Mouse (Mus musculus) CH12.LX (cell line): ENCODE results near the gene Gimap5. TPM values are rescaled to one million over a fixed set of nuclear protein-coding genes. Genes with fewer than 3 reads are reported as not detected.
A peak's percentile ranks its signal among the peaks of the same experiment; 100 is the strongest.

ENCODE experiments used
- DNase-seq: peaks from one replicate; pipeline ENCODE4 v3.0.0-alpha.2; 2013; ENCODE audit errors: extremely low read depth
- H3K27ac ChIP-seq: 2 replicates; pipeline ENCODE4 v1.5.1; 2012; ENCODE audit warnings: low read depth, mild to moderate bottlenecking, control low read depth, moderate library complexity; ENCODE audit not compliant: insufficient read depth
- H3K27me3 ChIP-seq: replicated peaks from 2 replicates; pipeline ENCODE3; 2012; ENCODE audit warnings: inconsistent platforms
- H3K36me3 ChIP-seq, 2 experiments: replicated peaks in 1 of 2; 2 replicates each; pipeline versions ENCODE3 to v1.6.1; 2012; ENCODE audit warnings: inconsistent platforms in 1 of 2, low read length in 1 of 2, mild to moderate bottlenecking in 1 of 2, mixed read lengths in 1 of 2, moderate library complexity in 1 of 2; ENCODE audit not compliant: control insufficient read depth in 1 of 2, insufficient read depth in 1 of 2
- H3K4me1 ChIP-seq, 2 experiments: 2 replicates each; pipeline ENCODE4 v1.6.1; 2012; ENCODE audit warnings: inconsistent platforms in 1 of 2, moderate library complexity in 1 of 2; ENCODE audit not compliant: insufficient read depth in 2 of 2, control insufficient read depth in 1 of 2
- H3K4me2 ChIP-seq: 2 replicates; pipeline ENCODE4 v1.6.1; 2012; ENCODE audit warnings: low read depth, mild to moderate bottlenecking, control low read depth; ENCODE audit not compliant: poor library complexity, insufficient read depth, severe bottlenecking
- H3K4me3 ChIP-seq, 3 experiments: fragments of 150-350 bp in 1 of 3; sonication (generic) in 1 of 3; replicated peaks in 1 of 3; 2 replicates each; pipeline versions ENCODE3 to v1.5.1; 2011 to 2012; ENCODE audit warnings: low read depth in 2 of 3, low read length in 2 of 3, mild to moderate bottlenecking in 2 of 3, moderate library complexity in 2 of 3, control low read depth in 1 of 3, improper control_type of control experiment in 1 of 3, inconsistent platforms in 1 of 3, mixed read lengths in 1 of 3; ENCODE audit not compliant: poor library complexity in 1 of 3
- H3K79me2 ChIP-seq: replicated peaks from 2 replicates; pipeline ENCODE4 v1.6.1; 2012; ENCODE audit warnings: mild to moderate bottlenecking, moderate library complexity; ENCODE audit not compliant: control insufficient read depth, poor library complexity, insufficient read depth, severe bottlenecking; ENCODE audit errors: extremely low read depth
- H3K9ac ChIP-seq: 2 replicates; pipeline ENCODE4 v1.6.1; 2012; ENCODE audit warnings: low read depth, mild to moderate bottlenecking, control low read depth, moderate library complexity; ENCODE audit not compliant: insufficient read depth
- H3K9me3 ChIP-seq: replicated peaks from 2 replicates; pipeline ENCODE3; 2012; ENCODE audit warnings: low read length, inconsistent platforms, mixed read lengths
- BHLHE40 ChIP-seq: IDR thresholded peaks from 2 replicates; pipeline ENCODE4 v1.6.1; 2011; ENCODE audit warnings: mild to moderate bottlenecking, low read depth, low read length, improper control_type of control experiment
- CHD1 ChIP-seq: IDR thresholded peaks from 2 replicates; pipeline ENCODE4 v1.6.1; 2012; ENCODE audit warnings: low read depth, low read length, improper control_type of control experiment, inconsistent platforms
- ELF1 ChIP-seq: IDR thresholded peaks from 2 replicates; pipeline ENCODE4 v1.6.1; 2014; ENCODE audit warnings: low read depth, mild to moderate bottlenecking, inconsistent platforms, low read length, improper control_type of control experiment
- EP300 ChIP-seq: IDR thresholded peaks from 2 replicates; pipeline ENCODE4 v1.6.1; 2011; ENCODE audit warnings: low read length, improper control_type of control experiment
- GABPA ChIP-seq: IDR thresholded peaks from 2 replicates; pipeline ENCODE4 v1.6.1; 2012; ENCODE audit warnings: low read depth, low read length, improper control_type of control experiment, inconsistent platforms; ENCODE audit not compliant: insufficient replicate concordance
- IRF4 ChIP-seq: IDR thresholded peaks from 2 replicates; pipeline ENCODE4 v1.6.1; 2014; ENCODE audit warnings: low read depth, mild to moderate bottlenecking, inconsistent platforms, low read length, improper control_type of control experiment
- JUND ChIP-seq: conservative IDR thresholded peaks from 2 replicates; pipeline ENCODE4 v1.6.1; 2011; ENCODE audit warnings: low read depth, low read length, improper control_type of control experiment
- MAX ChIP-seq: IDR thresholded peaks from 2 replicates; pipeline ENCODE4 v1.6.1; 2011; ENCODE audit warnings: low read length, improper control_type of control experiment
- MAZ ChIP-seq: IDR thresholded peaks from 2 replicates; pipeline ENCODE4 v1.6.1; 2012; ENCODE audit warnings: low read depth, mild to moderate bottlenecking, inconsistent platforms, low read length, improper control_type of control experiment, moderate library complexity
- MYC ChIP-seq: IDR thresholded peaks from 2 replicates; pipeline ENCODE4 v1.6.1; 2011; ENCODE audit warnings: low read depth, mild to moderate bottlenecking, improper control_type of control experiment, low read length
- NRF1 ChIP-seq: IDR thresholded peaks from 2 replicates; pipeline ENCODE4 v1.6.1; 2014; ENCODE audit warnings: low read depth, mild to moderate bottlenecking, inconsistent platforms, low read length, improper control_type of control experiment, moderate library complexity
- PAX5 ChIP-seq: IDR thresholded peaks from 2 replicates; pipeline ENCODE4 v1.6.1; 2012; ENCODE audit warnings: low read length, inconsistent platforms, mixed read lengths
- POLR2A ChIP-seq: IDR thresholded peaks from 2 replicates; pipeline ENCODE4 v1.6.1; 2011; ENCODE audit warnings: low read depth, mild to moderate bottlenecking, improper control_type of control experiment, low read length
- SIN3A ChIP-seq: IDR thresholded peaks from 2 replicates; pipeline ENCODE4 v1.6.1; 2012; ENCODE audit warnings: low read length, improper control_type of control experiment, inconsistent platforms
- TBP ChIP-seq: conservative IDR thresholded peaks from 2 replicates; pipeline ENCODE4 v1.6.1; 2011; ENCODE audit warnings: low read depth, low read length, improper control_type of control experiment
- TCF12 ChIP-seq: IDR thresholded peaks from 2 replicates; pipeline ENCODE4 v1.6.1; 2014; ENCODE audit warnings: low read depth, mild to moderate bottlenecking, inconsistent platforms, low read length, improper control_type of control experiment
- UBTF ChIP-seq: IDR thresholded peaks from 2 replicates; pipeline ENCODE4 v1.6.1; 2012; ENCODE audit warnings: low read depth, mild to moderate bottlenecking, inconsistent platforms, low read length, improper control_type of control experiment, moderate library complexity
- USF1 ChIP-seq: IDR thresholded peaks from 2 replicates; pipeline ENCODE4 v1.6.1; 2014; ENCODE audit warnings: low read depth, mild to moderate bottlenecking, inconsistent platforms, low read length, improper control_type of control experiment
- USF2 ChIP-seq: conservative IDR thresholded peaks from 2 replicates; pipeline ENCODE4 v1.6.1; 2011; ENCODE audit warnings: low read depth, low read length, improper control_type of control experiment
- dilution Hi-C: fragments of 300-500 bp; cut with MboI; formaldehyde crosslinking; loops from 2 replicates; pipeline ENCODE4 v1.14.3; 2020; ENCODE audit warnings: low sequenced_read_pairs; ENCODE audit not compliant: extremely low pct_unique_long_range_greater_than_20kb, extremely low pct_ligation_motif_present
- in situ Hi-C: fragments of 300-500 bp; cut with MboI; formaldehyde crosslinking; loops from 3 replicates; pipeline ENCODE4 v1.14.3; 2019; ENCODE audit warnings: low sequenced_read_pairs, low pct_ligation_motif_present, low pct_unique_long_range_greater_than_20kb, mixed read lengths
- polyA plus RNA-seq: library from polyadenylated mRNA; unstranded; fragments of >175 nt; gene quantifications from 2 replicates; pipeline ENCODE4 v1.2.1, GENCODE M21; 2012; ENCODE audit warnings: low read depth; ENCODE audit not compliant: insufficient read length
- total RNA-seq, 2 experiments: library from RNA; depleted of rRNA; stranded (reverse); fragments of 300-350 nt in 1 of 2; fragments of >200 nt in 1 of 2; gene quantifications; 2 replicates each; pipeline ENCODE4 v1.2.3; 2012 to 2014

Gene Gimap5
- total and polyA plus RNA-seq, 3 experiments, result 56.9 to 82.1 (median 74.6) TPM

DNA sequence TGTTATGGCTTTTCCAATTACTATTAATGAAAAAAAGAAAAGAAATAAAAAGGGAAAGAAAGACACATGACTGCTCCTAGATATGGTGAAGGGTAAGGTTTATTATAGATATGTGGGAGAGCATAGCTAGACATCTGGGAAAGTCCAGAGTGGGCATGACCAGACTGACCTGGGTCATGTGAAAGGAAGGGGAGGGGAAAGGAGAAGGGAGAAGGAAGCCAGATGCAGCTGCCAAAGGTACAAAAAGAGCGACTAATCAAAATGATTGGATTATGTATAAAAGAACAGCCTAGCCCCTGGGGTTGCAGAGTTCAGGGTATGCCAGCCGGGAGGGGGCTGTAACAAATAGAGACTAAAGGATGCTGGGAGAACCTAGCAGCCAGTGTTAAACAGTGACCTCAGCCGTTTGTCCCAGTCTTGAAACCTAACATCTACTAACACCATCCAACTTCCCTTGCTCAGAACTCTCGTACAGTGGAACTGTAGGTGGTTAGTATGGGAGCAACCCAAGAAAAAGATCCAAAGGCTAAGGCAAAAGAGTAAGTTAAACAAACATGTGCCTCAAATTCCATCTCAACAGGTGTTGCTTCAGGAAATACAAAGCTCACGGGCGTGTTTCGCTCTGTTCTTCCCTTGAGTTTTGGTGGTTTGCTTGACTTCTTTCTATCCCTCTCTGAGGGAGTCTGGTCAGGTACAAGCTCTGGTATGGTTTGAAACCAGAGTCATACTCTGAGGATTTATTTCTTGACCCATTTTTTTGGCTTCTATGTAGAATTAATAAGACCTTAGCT lies 47.7 kb upstream of the Gimap5 start:
- Histone ChIP-seq H3K4me3 (peak overlapping the region; percentile 19 to 45 (median 26)), H3K27ac (peak overlapping the region; percentile 98), H3K9ac (peak overlapping the region; percentile 64), H3K79me2 (peaks cover 6% of the 10 kb centered on the region), H3K9me3 (peaks cover 31% of the 10 kb centered on the region), H3K4me2 (peak overlapping the region; percentile 63), H3K4me1 (peaks cover 29 to 70% of the 10 kb centered on the region in 2 experiments), H3K27me3 (no peaks in the 10 kb centered on the region), H3K36me3 (peaks cover 27 to 52% of the 10 kb centered on the region in 2 experiments)
- in situ Hi-C loops, result no loop called here
- dilution Hi-C loops, result no loop called here
- TF ChIP-seq POLR2A (peak; percentile 41), TBP (peak; percentile 69), IRF4 (no peak), MAZ (no peak), UBTF (no peak), CHD1 (0 out of 2 replicates have a peak, but pooled peaks have one; percentile 47), MYC (0 out of 2 replicates have a peak, but pooled peaks have one; percentile 40), USF2 (peak; percentile 41; the same call in 1 of the 2 replicates), ELF1 (0 out of 2 replicates have a peak, but pooled peaks have one; percentile 6), BHLHE40 (peak; percentile 63; the same call in 1 of the 2 replicates), USF1 (peak; percentile 56), MAX (peak; percentile 45), EP300 (peak; percentile 28; the same call in 1 of the 2 replicates), PAX5 (no peak), TCF12 (peak; percentile 49)
- no peak for DNase-seq

DNA sequence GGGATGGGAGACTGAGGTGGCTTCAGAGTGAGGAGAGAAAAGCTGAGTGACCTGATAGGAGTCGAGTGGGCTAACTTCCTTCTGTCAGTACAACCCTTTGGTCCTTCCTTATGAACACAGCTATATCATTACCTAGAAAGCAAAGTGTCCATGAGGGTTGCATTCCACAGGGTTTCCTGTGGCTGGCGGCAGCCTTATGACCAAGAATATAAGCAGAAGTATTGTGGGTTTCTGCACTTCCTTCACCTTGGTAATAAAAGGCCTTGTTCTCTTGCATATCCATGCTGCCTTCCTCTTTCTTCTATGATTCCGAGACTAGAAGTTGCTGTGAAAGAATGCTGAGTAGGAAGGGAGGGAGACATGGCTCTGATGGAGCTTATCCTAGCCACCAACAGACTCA lies 47.1 kb upstream of the Gimap5 start:
- DNase-seq, result no peak
- Histone ChIP-seq H3K36me3 (peaks cover 23 to 52% of the 10 kb centered on the region in 2 experiments), H3K9ac (peak overlapping the region; percentile 64), H3K9me3 (peaks cover 25% of the 10 kb centered on the region)
- TF ChIP-seq POLR2A (no peak), SIN3A (no peak), NRF1 (no peak), CHD1 (no peak), JUND (no peak), GABPA (no peak)
- TF ChIP-seq, all 38 proteins: peak for 0
- no peaks in the 10 kb centered on the region for H3K27me3 ChIP-seq
- H3K27ac ChIP-seq, result peak overlapping the region; percentile 98
- dilution Hi-C loops, result no loop called here
- peak overlapping the region; percentile 63; the same call in 1 of the 2 replicates for H3K4me2 ChIP-seq
- peak overlapping the region in 1 of 3 experiments; percentile 45 for H3K4me3 ChIP-seq
- peaks cover 31 to 70% of the 10 kb centered on the region in 2 experiments for H3K4me1 ChIP-seq
- peaks cover 11% of the 10 kb centered on the region for H3K79me2 ChIP-seq
- in situ Hi-C loops, result no loop called here
